Mouse (Mus musculus) embryonic facial prominence, embryonic 10.5 days (tissue): ENCODE data around the gene Map3k9. TPM values are rescaled to one million over a fixed set of nuclear protein-coding genes. Genes with fewer than 3 reads are reported as not detected.

Source experiments
- DNase-seq: peaks from one replicate; pipeline ENCODE4 v3.0.0-alpha.2; 2017; ENCODE audit warnings: low spot score
- H3K27ac ChIP-seq: fragments of 300-500 bp; sonication (generic); replicated peaks from 2 replicates; pipeline ENCODE4 v1.5.1; 2016; ENCODE audit warnings: mild to moderate bottlenecking
- H3K27me3 ChIP-seq: fragments of 300-500 bp; sonication (generic); replicated peaks from 2 replicates; pipeline ENCODE4 v1.6.1; 2016; ENCODE audit warnings: low read depth, mild to moderate bottlenecking; ENCODE audit not compliant: poor library complexity, severe bottlenecking
- H3K36me3 ChIP-seq: fragments of 300-500 bp; sonication (generic); replicated peaks from 2 replicates; pipeline ENCODE4 v1.6.1; 2016; ENCODE audit warnings: mild to moderate bottlenecking, moderate library complexity
- H3K4me1 ChIP-seq: fragments of 300-500 bp; sonication (generic); 2 replicates; pipeline ENCODE4 v1.6.1; 2016
- H3K4me3 ChIP-seq: fragments of 300-500 bp; sonication (generic); 2 replicates; pipeline ENCODE4 v1.5.1; 2016; ENCODE audit warnings: mild to moderate bottlenecking, moderate library complexity
- H3K9me3 ChIP-seq: fragments of 300-500 bp; sonication (generic); 2 replicates; pipeline ENCODE4 v1.6.1; 2016; ENCODE audit warnings: mild to moderate bottlenecking
- WGBS: fragments of 180-500 bp; shearing (Covaris S2); methylation state at CpG from one replicate; pipeline ENCODE4 v1.1.7; 2016; 5-methylcytosine and 5-hydroxymethylcytosine counted together
- polyA plus RNA-seq: library from polyadenylated mRNA; unstranded; fragments of >200 nt; fragmentation: Nextera tagmentation; extraction: Ambion mirVana; gene quantifications from 2 replicates; pipeline ENCODE4 v1.2.1, GENCODE M21; 2016

Gene Map3k9
- polyA plus RNA-seq, 1 experiment from 2014 or later = 0.96 TPM

DNA sequence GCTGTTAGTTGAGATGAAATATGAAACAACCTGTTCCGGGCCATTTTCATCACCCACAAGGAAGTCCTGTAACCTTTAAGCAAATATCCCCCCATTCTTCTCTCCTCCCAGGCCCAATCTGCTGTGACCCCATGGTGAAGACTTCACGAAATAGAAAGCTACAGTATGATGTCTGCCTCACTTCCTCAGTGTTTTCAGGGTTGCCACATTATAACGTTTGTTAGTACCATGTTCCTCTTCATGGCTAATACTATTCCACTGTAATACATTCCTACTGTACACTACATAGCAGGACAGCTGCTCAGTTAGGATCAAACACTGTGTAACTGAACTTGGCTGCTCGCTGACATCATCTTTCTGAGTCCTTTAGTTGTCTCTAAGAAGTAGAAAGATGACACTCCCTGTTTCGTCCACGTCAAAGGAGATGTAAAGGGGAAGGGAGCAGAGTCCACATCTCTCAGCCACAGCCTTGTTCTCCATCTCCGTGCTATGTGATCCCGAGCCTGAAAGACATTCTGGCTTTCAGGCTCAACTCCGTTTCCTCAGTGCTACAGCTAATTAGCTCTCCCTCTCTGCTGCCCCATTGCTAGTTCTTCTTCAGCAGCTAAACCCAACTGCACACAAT is 34.5 kb downstream of the Map3k9 start:
- Histone ChIP-seq H3K4me1 (0 out of 2 replicates have a peak, but pooled peaks cover 8% of the 10 kb centered on the region), H3K4me3 (no peak overlapping the region), H3K36me3 (no peaks in the 10 kb centered on the region; the same call in 1 of the 2 replicates), H3K27ac (no peak overlapping the region), H3K27me3 (no peaks in the 10 kb centered on the region), H3K9me3 (no peaks in the 10 kb centered on the region)
- 79% methylated on average over 9 of the region's 9 CpGs for WGBS
- no peak for DNase-seq

DNA sequence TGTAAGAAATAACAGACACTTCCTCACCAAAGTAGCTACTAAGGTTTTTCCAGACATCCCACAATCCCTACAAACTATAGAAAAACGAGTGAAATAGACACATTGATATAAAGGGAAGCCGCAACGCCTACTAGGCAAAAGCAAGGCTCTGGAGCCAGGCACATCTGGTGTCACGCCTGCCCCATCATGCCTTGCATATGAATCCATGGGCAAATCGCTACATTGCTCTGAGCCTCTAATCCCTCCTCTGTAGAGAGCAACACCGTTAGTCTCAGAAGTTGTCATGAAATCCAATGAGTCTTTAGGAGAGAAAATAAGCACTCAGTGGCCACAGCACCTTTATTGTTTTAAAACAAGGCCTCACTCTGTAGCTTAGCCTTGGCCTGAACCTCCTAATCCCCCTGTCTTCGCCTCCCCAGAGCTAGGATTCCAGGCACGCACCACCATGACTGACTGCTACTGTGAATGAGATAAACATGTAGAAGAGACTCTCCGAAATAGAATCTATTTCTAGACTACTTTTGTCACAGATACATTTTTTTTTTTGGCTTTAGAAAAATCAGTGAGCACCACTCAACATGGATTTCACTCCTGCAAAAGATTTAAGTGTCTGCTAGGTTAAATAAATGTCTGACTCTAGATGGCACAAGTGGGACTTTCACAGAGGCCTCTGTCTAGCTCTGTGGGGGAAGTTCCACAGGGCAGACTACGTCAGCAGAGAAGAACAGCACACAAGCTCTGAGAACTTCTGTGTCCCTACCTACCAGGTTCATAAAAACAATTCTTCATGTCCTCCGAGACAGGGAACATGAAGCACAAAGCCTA is 45.5 kb downstream of the Map3k9 start:
- no peaks in the 10 kb centered on the region for H3K4me1 ChIP-seq
- 82% methylated on average over 11 of the region's 11 CpGs for WGBS
- H3K4me3 ChIP-seq = no peak overlapping the region

DNA sequence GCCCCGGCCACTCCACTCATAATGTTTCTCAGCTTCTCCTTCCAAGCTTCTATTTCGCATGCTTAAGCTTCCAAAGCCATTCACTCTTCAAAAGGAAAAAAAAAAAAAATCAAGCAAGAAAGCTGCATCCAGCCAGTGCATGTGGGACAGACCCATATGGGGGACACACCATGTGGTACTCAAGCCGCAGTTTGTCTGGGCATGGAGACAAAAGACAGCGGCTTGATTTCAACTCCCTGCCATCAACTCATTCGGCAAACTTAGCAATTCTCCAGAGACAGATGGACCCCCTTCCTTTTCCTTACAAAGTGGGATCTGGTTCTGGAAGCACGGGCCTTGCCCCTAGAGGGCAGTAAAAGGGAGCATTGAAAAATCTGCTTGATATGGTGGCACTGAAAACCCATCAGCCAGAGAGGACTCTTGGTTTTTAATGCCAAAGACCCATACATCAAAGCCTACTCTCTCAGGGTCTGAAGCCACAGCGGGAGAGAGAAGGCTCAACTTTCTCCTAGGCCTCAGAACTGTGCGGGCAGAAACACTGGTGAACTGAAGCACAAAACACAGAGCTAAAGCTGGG is 54.6 kb downstream of the Map3k9 start:
- H3K9me3 ChIP-seq = no peaks in the 10 kb centered on the region

More for the DNA sequence above, 45.5 kb downstream of the Map3k9 start:
- H3K36me3 ChIP-seq = peaks cover 10% of the 10 kb centered on the region
- H3K27ac ChIP-seq = no peak overlapping the region
- H3K9me3 ChIP-seq = no peaks in the 10 kb centered on the region
- DNase-seq = no peak
- no peaks in the 10 kb centered on the region for H3K27me3 ChIP-seq

DNA sequence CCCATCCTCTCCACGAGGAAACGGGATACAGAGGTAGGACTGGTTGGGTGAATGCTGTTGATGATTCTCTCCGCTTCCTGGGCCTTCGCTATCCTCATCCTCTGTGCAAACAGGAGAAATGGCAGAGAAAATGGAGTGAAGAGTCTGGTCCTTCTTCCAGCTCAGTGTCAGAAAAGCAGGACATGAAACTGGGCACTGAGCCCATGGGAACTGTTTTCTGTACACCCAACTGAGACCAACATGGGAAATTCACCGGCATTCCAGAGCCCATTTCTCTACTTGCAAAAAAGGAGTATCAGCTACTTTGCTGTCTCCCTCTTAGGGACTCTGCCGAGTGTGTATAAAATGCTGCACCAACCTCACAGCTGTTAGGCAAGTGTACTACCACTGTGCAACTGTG is 56.2 kb downstream of the Map3k9 start:
- H3K4me1 ChIP-seq = no peaks in the 10 kb centered on the region; the same call in 1 of the 2 replicates
- no peaks in the 10 kb centered on the region for H3K9me3 ChIP-seq
- no peaks in the 10 kb centered on the region for H3K27me3 ChIP-seq
- whole genome bisulfite sequencing = 93% methylated on average over 6 of the region's 6 CpGs
- H3K27ac ChIP-seq = no peak overlapping the region
- H3K4me3 ChIP-seq = no peak overlapping the region
- H3K36me3 ChIP-seq = peaks cover 23% of the 10 kb centered on the region
- DNase-seq = no peak

More for the DNA sequence above, 54.6 kb downstream of the Map3k9 start:
- no peaks in the 10 kb centered on the region for H3K4me1 ChIP-seq
- peaks cover 26% of the 10 kb centered on the region for H3K36me3 ChIP-seq
- no peaks in the 10 kb centered on the region for H3K27me3 ChIP-seq
- no peak overlapping the region for H3K4me3 ChIP-seq
- no peak overlapping the region for H3K27ac ChIP-seq
- 83% methylated on average over 8 of the region's 8 CpGs for WGBS
- DNase-seq = no peak

DNA sequence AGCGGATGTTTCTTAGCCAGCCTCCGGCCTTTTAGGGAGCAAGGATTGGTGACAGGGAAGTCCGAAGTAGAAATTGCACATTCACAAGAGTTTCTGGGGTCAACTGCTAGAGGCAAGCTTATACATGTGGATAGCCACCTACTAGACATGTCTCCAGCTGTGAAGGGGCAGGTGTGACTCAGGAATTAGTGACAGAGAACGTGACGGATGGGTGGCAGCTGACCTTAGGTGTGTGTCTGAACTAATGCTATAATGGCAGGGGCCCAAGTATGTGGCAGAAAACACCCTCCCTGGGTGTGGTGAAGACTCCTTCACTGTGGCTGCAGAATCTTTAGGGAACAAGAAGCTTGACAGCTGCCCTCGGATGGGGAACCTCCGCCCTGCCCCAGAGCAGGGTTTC is 57.6 kb downstream of the Map3k9 start:
- 92% methylated on average over 7 of the region's 7 CpGs for WGBS
- Histone ChIP-seq H3K4me3 (no peak overlapping the region), H3K4me1 (no peaks in the 10 kb centered on the region; the same call in 1 of the 2 replicates), H3K36me3 (peaks cover 17% of the 10 kb centered on the region), H3K27ac (no peak overlapping the region), H3K27me3 (no peaks in the 10 kb centered on the region), H3K9me3 (no peaks in the 10 kb centered on the region)
- DNase-seq = no peak

DNA sequence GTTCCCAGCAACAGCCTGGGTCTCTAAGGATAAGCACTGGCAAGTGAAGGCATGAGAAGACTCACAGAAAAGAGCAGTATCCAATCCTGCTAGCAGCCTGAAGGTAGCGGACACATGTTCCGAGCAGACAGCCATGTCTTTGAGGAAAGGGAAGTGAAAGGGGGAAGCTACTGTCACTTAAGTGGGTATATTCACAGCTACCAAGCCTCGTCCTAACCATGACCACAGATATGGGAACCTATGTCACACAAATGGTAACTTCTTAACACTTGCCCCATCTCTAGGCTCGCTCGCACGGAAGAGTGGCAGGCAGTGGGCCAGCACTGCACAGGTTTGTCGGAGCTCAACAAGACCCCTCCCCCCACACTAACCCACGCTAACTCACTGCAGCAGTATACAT is 61.3 kb downstream of the Map3k9 start:
- WGBS = 91% methylated on average over 8 of the region's 8 CpGs

DNA sequence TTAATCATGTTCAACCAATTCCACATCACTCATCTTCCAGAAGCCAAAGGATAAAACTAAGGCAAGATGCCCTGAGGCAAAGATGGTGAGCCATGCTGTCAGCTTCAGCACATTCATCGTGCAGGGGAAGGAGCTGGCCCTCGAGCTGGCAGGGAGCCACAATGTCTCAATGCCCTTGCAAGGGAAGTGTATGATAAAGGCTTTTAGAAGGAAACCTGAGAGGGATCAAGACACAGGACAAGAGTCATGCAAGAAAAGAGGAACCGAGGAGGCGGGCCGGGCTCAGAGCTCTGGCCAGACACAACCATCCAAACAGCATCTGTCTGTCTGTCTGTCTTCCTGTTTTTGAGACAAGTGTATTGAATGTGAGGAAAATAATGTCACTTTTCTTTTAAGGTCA is 61.8 kb downstream of the Map3k9 start:
- Histone ChIP-seq H3K4me1 (no peaks in the 10 kb centered on the region; the same call in 1 of the 2 replicates), H3K27ac (no peak overlapping the region), H3K9me3 (no peaks in the 10 kb centered on the region), H3K36me3 (peaks cover 12% of the 10 kb centered on the region), H3K4me3 (no peak overlapping the region), H3K27me3 (no peaks in the 10 kb centered on the region)
- WGBS = 79% methylated on average over 5 of the region's 5 CpGs
- no peak for DNase-seq

More for the DNA sequence above, 61.3 kb downstream of the Map3k9 start:
- Histone ChIP-seq H3K4me3 (no peak overlapping the region), H3K27ac (no peak overlapping the region), H3K36me3 (peaks cover 17% of the 10 kb centered on the region), H3K4me1 (no peaks in the 10 kb centered on the region; the same call in 1 of the 2 replicates), H3K9me3 (no peaks in the 10 kb centered on the region), H3K27me3 (no peaks in the 10 kb centered on the region)
- no peak for DNase-seq

DNA sequence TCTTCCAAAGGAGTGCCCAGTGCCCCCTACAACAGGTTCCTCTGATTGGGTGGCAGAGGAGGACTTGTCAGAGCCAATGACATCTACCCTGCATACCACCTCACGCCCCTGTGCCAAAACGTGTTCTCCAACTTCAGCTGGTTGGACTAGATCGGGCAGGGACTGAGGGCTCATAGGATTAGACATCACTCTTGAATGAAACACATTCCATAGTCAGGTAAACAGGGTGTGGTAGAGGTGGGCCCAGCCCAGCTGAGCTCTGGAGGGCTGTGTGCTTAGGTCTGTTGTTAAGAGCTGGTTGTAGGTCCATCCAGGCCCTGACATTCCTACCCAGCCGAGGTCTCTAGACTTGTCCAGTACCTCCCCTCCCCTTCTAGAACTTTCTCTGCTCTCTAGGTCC is 68.4 kb downstream of the Map3k9 start:
- Histone ChIP-seq H3K4me3 (no peak overlapping the region), H3K36me3 (no peaks in the 10 kb centered on the region), H3K4me1 (no peaks in the 10 kb centered on the region), H3K27me3 (no peaks in the 10 kb centered on the region), H3K9me3 (peaks cover 7% of the 10 kb centered on the region; the same call in 1 of the 2 replicates), H3K27ac (no peak overlapping the region)
- WGBS = 80% methylated on average over 4 of the region's 4 CpGs
- no peak for DNase-seq

DNA sequence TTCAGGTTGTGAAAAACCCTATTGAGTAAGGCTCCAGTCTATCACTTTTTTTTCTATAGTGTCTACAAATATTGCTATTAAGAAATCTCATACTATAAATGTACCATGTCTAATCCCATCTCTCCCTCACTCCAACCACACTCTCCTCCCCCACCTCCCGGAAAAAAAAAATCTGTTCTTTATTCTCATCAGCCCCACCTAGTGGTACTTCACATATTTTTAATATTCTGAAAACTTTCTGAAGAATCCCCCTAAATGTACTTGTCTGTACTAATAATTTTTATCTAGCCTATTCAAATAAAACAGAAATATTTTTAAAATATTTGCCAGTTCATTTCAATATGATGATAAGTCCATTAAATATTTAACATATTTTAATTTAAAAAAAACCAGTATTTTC is 78.1 kb downstream of the Map3k9 start:
- no peak overlapping the region for H3K4me3 ChIP-seq
- peaks cover 3% of the 10 kb centered on the region; the same call in 1 of the 2 replicates for H3K9me3 ChIP-seq
- H3K27ac ChIP-seq = no peak overlapping the region
- H3K27me3 ChIP-seq = no peaks in the 10 kb centered on the region
- H3K36me3 ChIP-seq = no peaks in the 10 kb centered on the region
- DNase-seq = no peak
- 12% methylated on average over 1 of the region's 1 CpGs for WGBS
- H3K4me1 ChIP-seq = peaks cover 7% of the 10 kb centered on the region

DNA sequence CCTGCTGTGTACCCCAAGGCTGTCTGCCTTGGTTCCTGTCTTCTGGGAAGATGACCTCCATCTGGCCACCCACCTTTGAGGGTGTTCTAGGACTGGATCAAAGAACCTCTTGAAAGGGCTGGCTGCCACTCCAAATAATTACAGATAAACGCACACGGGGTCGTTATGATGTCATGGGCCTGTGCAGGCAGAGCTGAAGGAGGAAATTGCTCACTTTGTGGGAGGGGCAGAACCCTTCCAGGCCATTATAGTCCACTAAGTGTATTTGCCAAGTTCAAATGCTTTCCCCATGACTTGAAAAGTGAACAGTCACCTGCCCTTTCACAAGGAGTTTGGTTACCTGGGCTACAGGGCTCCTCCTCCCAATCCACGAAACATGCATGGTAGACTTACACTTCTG is 83.0 kb downstream of the Map3k9 start:
- H3K27me3 ChIP-seq = no peaks in the 10 kb centered on the region
- H3K4me3 ChIP-seq = no peak overlapping the region
- WGBS = 50% methylated on average over 4 of the region's 4 CpGs
- H3K36me3 ChIP-seq = no peaks in the 10 kb centered on the region
- no peaks in the 10 kb centered on the region for H3K9me3 ChIP-seq
- H3K4me1 ChIP-seq = peaks cover 9% of the 10 kb centered on the region
- peak; percentile 35 for DNase-seq
- H3K27ac ChIP-seq = no peak overlapping the region

DNA sequence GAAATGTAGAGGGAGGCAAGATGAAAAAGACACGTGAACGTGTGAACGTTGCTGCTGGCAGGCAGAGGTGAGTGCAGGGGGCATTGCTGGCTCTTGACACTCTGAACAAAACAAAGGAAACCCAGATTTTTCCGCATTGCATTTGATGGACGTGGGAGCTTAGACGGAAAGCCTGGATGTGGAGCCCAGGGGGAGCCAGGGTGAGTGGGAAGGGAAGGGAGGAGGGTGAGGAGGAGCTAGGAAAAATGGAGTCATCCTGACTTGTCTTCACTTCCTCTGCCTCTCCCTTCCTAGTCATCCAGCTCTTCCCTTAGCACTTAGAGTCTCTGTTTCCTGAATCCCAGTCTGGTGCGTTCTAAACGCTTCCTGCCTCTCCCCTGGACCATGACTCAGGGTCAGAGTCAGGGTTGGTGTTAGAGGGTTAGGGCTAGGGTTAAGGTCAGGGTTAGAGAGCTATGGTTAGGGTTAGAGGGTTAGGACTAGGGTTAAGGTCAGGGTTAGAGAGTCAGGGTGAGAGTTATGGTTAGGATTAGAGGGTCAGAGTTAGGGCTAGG is 89.7 kb downstream of the Map3k9 start:
- Histone ChIP-seq H3K27me3 (no peaks in the 10 kb centered on the region), H3K27ac (no peak overlapping the region), H3K4me1 (peaks cover 22% of the 10 kb centered on the region), H3K36me3 (no peaks in the 10 kb centered on the region), H3K4me3 (no peak overlapping the region), H3K9me3 (no peaks in the 10 kb centered on the region)
- WGBS = 41% methylated on average over 8 of the region's 8 CpGs
- no peak for DNase-seq

DNA sequence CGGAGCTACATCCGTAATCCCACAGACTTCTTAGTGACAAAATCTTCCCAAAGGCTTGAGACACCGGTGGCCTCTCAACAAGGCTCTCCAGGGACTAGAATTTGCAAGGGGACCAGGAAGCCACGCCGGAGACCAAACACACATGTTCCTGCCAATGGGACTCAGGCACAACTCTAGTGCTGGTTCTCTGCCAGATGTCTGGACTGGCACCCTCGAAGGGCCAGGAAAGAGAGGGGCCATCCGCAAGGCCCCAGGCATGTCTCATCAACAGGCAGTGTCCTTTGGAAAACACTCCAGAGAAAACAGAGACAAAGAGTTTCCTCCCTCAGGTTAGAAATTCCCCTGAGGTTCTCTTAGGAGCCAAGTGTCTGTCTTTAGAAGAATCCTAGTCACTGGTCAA is 90.2 kb downstream of the Map3k9 start:
- Histone ChIP-seq H3K4me3 (no peak overlapping the region), H3K4me1 (peaks cover 26% of the 10 kb centered on the region), H3K9me3 (no peaks in the 10 kb centered on the region), H3K27me3 (no peaks in the 10 kb centered on the region), H3K27ac (0 out of 2 replicates have a peak overlapping the region, but pooled peaks have one; percentile 8), H3K36me3 (no peaks in the 10 kb centered on the region)
- 78% methylated on average over 7 of the region's 7 CpGs for WGBS
- DNase-seq = no peak
